Mouse (Mus musculus): ENCODE measurements around the gene Fam198b. TPM values are rescaled to one million over a fixed set of nuclear protein-coding genes. Genes with fewer than 3 reads are reported as not detected.

The Fam198b gene
- total RNA-seq, 2 experiments from 2014 or later, result 31.6 to 31.7 TPM

GRCm38 (mm10) chr3:79885686-79886356, 1.5 kb downstream of the Fam198b start:
- DNase-seq, result peak; percentile 53

DNA sequence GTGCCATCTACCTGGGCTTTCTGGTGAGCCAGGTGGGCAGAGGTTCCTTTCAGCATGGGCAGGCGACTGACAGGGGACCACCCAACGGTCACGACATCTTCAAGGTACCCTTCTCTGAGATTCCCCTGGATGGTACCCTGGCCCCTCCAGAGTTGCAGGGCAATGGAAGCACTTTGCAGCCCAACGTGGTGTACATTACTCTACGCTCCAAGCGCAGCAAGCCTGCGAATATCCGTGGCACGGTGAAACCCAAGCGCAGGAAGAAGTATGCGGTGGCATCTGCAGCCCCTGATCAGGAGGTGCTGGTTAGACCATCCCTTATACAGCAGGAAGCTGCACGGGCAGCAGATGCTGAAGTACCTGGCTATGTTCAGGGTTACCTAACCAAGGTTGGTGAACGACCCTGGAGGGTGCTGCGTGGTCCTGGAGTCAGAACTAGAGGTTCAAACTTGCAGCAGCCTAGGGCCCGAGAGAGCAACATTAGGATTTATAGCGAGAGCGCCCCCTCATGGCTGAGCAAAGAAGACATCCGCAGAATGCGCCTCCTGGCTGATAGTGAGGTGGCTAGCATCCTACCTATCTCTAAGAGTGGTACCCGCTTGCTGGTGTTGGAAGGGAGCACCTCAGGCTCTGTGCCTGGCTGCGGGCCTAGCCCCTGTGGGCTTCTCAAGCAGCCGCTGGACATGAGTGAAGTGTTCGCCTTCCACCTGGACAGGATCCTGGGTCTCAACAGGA, 2.2 kb downstream of the Fam198b start:
- peak; percentile 44 for DNase-seq

DNA sequence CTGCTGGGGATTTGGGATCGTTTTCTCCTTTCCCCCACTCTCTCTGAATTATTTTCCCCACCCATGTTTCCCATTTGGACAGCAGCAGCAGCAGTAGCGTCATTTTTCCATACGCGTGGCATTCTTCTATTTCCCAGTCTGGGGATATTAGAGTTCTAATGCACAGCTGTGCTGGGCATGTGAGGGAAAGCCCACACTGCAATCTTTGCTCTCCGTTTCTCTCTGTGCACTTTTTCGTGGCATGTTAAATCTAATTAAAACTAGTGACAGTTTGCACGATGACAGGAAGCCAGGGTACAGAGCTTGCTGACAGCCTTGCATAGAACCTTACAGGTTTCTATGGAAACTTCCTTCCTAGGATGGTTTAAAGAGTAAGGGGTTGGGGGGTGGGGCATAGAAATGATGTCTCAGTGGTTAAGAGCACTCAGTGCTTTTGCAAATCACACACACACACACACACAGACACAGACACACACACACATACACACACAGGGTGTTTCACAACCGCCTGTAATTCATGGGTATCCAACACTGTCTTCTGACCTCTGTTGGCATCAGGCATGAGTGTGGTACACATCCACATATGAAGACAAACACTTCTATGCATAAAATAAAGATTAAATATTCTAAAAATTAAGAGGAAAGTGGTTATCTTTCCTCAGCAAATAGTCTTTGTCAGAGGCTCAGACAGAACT, 3.0 kb downstream of the Fam198b start:
- DNase-seq, result no peak

GRCm38 (mm10) chr3:79887966-79888365, 3.6 kb downstream of the Fam198b start:
- DNase-seq, result no peak

DNA sequence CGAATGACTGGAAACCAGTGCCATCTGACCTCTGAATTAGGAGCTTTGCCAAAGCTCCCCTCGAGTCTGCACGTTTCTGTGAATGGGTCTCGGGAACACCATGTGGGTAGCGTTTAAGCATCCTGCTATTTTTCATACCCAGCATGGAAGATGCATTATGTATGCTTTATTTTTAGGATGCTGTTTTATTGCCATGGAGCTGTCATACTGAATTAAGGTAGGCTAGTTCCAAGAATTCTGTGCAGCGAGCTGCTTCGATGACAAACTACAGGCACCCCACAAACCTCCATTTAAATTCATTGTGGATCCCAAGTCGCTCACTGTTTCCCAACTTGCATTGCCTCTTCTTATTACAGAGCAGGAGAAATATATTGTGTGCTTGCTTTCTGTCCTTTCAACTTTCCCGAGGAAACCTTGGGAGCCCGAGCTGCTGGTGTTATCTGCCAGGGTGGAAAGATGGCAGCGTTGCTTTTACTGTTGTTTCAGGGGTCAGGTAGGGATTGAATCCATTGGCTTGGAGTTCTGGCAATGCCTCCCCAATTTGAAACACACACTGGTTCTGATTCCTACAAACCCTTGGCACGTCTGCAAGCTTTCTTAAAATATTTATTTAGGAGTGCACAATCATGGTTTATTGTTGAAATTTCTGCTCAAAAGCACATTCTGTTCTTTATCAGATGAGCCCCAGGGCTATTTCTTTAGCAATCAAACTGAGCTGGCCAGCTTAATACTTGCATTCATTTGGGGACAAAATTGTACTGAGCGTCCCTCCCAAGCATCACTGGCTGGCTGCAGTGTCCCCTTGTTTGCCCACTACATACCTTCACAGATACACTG, 13.4 kb downstream of the Fam198b start:
- peak; percentile 10 for DNase-seq

DNA sequence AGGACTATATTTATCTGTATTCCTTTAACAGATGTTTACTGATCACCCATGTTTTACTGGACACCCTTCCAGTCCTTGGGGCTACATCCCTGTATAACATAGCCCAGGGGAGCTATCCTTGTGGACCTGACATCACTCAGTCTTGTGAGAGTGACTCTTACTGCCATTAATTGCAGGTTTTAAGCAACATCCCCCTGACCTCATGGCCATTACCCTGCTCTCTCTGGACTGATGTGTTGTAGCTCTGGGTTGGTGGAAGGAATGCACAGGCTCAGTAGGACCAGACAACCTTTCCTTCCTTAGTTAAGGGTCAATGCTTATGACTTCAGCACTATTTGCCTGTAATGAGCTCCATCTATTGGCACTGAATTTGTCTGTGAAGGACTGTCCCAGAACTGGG, 14.2 kb downstream of the Fam198b start:
- DNase-seq, result no peak

GRCm38 (mm10) chr3:79899906-79900305, 15.6 kb downstream of the Fam198b start:
- no peak for DNase-seq

- no peak for DNase-seq
Measured at GRCm38 (mm10) chr3:79900502-79900901, 16.2 kb downstream of the Fam198b start.

DNA sequence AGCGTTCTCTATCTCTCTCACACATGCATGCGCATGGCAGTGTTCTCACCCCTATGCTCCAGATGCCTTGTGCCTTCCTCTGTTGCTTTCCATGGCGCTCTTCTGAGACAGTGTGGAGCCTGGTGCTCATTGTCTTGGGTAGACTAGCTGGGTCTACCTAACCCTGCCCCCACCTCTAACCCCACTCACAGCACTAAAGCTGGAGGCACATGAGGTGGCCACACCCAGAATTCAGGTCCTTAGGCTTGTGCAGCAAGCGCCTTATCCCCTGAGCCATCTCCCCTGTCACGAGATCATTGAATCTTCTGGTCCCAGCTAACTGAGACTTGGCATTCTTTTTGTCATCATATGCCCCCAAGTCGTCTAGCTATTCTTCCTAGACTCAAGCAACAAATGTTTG, 17.0 kb downstream of the Fam198b start:
- DNase-seq, result no peak

DNA sequence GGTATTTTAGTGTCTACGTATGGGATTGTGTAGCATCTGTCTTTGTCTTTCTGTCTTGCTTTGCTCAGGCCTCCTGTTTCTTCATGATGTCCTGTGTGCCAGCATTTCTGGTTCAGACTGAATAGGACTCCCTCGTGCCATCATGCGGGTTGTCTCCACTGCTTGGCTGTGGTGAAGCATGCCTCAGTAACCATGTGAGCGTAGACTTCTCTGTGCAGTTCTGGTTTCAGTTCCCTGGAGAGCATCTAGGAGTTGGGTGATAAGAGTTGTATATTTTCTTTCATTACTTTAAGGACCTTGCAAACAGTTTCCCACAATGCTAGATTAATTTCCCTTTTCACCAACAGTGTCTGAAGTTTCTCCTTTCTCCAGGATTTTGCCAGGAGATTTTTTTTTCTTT, 17.4 kb downstream of the Fam198b start:
- no peak for DNase-seq

GRCm38 (mm10) chr3:79903803-79904202, 19.5 kb downstream of the Fam198b start:
- peak; percentile 26 for DNase-seq

- no peak for DNase-seq
Measured at GRCm38 (mm10) chr3:79904238-79904757, 20.0 kb downstream of the Fam198b start.

DNA sequence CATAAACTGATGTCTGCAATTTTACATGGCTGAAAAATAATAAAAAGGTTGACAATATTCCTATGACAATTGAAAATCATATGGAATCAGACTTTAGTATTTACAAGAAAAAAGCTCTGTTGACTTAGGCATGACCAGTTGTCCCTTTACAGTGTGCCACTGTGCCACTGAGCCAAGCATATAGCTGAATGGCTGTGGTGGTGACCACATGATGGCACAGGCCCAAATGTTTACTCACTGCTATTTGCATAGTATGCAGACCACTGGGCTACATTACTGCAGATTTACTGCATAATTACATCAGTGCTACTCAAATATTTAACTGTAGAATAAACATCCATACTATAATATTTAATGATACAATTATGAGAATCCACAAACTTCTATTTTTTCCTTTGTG, 21.1 kb downstream of the Fam198b start:
- no peak for DNase-seq

DNA sequence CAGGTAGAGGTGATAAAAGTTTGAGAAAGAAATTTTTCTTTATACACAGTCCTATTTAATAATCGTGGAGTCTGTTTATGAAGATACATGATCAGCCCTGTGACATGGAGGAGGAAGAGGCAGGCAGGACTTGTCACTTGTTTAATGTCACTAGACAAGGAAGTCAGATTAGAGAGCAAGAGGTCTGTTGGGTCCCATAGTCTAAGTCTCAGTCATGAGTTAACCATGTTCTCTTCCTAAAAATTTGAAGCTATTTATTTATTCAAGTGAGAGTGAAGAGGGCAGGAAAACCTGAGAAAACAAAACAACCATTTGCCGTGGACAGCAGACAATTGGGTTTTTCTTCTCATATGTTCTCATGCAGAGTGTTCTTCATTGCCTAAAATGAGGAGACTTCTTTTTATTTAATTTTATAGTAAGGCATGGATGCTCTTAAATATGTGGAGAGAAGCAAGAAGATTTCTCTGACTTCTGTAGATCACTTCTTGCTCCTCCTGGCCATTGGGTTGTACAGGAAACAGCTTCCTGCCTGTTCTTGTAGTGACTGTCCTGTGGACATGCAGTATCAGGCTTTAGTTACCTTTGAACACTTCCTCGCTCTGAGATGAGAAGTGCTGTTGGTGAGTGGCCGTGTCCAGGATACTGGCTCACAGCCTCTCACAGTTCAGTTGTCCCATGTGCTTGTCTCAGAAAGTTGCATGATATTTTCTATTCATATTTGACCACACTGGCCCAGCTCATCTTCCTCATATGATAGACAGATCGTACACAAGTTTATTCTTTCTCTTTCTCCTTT, 22.1 kb downstream of the Fam198b start:
- DNase-seq, result no peak

DNA sequence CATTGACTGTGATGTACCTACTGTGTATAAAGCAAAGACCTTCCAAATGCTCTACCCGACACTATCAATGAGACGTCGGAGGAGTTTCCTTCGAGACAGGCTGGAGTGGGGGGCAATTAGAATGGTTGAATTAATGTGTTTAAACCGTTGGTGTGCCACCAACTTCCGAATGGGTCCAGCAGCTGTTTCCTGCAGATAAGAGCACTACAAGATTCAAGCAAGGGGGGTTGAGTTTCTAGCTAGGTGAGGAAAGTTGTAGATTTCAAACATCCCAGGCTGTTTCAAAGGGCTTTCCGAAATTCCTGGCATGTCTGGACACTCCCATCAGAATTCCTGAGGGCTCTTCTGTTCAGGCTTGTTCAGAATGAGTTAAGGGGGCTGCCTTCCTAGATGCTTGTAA, 22.9 kb downstream of the Fam198b start:
- no peak for DNase-seq

GRCm38 (mm10) chr3:79910375-79911141, 26.2 kb downstream of the Fam198b start:
- DNase-seq, result no peak

DNA sequence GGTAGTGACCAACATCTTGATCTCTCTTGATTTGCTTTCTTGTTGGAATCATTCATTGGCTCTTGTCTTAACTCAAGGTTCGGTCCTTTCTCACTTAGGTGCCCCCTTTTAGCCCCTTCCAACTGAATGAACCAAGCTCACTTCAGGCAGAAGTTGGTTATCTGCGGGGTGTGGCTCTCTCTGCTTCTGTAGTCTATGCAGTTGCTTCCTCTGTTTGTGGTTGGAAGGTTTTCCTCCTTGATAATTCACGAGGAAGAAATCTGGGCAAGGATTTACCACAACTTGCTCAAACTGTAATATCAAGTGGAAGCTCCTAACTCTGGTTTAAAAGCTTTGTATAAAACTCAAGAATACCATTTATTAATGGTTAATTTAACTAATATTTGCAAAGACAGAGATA, 26.8 kb downstream of the Fam198b start:
- no peak for DNase-seq

GRCm38 (mm10) chr3:79914012-79914411, 29.7 kb downstream of the Fam198b start:
- no peak for DNase-seq

DNA sequence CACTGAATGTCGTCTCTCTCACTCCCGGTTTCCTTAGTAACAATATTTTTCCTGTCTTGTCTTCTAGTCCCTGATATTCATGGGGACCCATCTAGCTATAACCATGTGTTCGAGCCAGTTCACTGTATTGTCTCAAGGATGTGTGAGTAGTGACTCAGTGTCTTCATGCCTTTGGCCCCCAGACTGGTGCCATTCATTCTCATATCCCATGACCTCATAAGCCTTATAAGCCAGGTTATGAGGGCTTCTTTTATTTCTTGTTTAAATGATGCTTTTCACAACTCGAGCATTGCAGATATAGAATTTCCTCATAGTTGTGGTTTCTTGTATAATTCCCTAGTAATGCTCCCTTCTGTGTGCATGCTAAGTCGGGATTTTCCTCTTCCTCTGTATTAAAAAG, 31.9 kb downstream of the Fam198b start:
- DNase-seq, result no peak

DNA sequence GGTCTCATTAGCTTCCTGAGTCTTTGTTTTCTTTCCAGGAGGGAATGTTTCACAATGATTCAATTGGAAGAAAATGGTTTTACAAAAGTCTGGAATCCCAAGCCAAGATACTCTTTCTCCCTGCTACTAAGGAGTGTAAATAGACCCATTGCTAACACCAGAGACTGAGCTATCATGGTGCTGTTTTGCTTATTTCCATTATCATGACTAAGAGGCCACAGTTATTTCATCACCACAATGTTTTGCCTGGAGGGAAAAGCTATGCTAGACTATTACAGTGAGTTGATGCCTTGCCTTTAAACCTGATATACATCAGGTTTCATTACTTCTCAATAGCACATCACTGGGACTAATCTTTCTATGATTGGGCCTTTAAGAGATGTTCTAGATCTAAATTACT, 34.4 kb downstream of the Fam198b start:
- DNase-seq, result no peak

All from adrenal gland, postnatal 10 days (tissue).